Mouse (Mus musculus) MEL (cell line): ENCODE data around the gene Fam102b. TPM values are rescaled to one million over a fixed set of nuclear protein-coding genes. Genes with fewer than 3 reads are reported as not detected.

Experiments
- DNase-seq: peaks from one replicate; pipeline ENCODE4 v3.0.0; 2011; ENCODE audit warnings: low read depth, low spot score
- H3K27ac ChIP-seq: 2 replicates; pipeline ENCODE4 v1.5.1; 2012; ENCODE audit warnings: low read depth, mild to moderate bottlenecking, control low read depth, low read length, moderate library complexity; ENCODE audit not compliant: control insufficient read depth
- H3K27me3 ChIP-seq, 2 experiments: fragments of 150-350 bp in 1 of 2; sonication (generic) in 1 of 2; 2 replicates each; pipeline ENCODE4 v1.6.1; 2012; ENCODE audit warnings: low read length in 2 of 2, mild to moderate bottlenecking in 2 of 2, improper control_type of control experiment in 1 of 2, moderate library complexity in 1 of 2; ENCODE audit not compliant: insufficient read depth in 2 of 2, control insufficient read depth in 1 of 2
- H3K36me3 ChIP-seq, 2 experiments: 2 replicates each; pipeline ENCODE4 v1.6.1; 2012 to 2014; ENCODE audit warnings: low read length in 2 of 2, improper control_type of control experiment in 1 of 2, inconsistent platforms in 1 of 2, mild to moderate bottlenecking in 1 of 2; ENCODE audit not compliant: insufficient read depth in 2 of 2, control insufficient read depth in 1 of 2
- H3K4me1 ChIP-seq, 2 experiments: fragments of 150-350 bp in 1 of 2; sonication (generic) in 1 of 2; 2 replicates each; pipeline ENCODE4 v1.6.1; 2012; ENCODE audit warnings: low read length in 2 of 2, improper control_type of control experiment in 1 of 2, mild to moderate bottlenecking in 1 of 2; ENCODE audit not compliant: insufficient read depth in 2 of 2, control insufficient read depth in 1 of 2
- H3K4me3 ChIP-seq, 2 experiments: fragments of 150-350 bp in 1 of 2; sonication (generic) in 1 of 2; 2 replicates each; pipeline ENCODE4 v1.5.1; 2012; ENCODE audit warnings: low read depth in 2 of 2, low read length in 2 of 2, mild to moderate bottlenecking in 2 of 2, moderate library complexity in 2 of 2, control low read depth in 1 of 2, improper control_type of control experiment in 1 of 2; ENCODE audit not compliant: control insufficient read depth in 1 of 2, insufficient read depth in 1 of 2
- H3K79me2 ChIP-seq: 2 replicates; pipeline ENCODE4 v1.6.1; 2012; ENCODE audit warnings: mild to moderate bottlenecking, low read length, moderate library complexity; ENCODE audit not compliant: control insufficient read depth, poor library complexity, insufficient read depth
- H3K9ac ChIP-seq: 2 replicates; pipeline ENCODE4 v1.6.1; 2012; ENCODE audit warnings: low read depth, mild to moderate bottlenecking, control low read depth, low read length, moderate library complexity; ENCODE audit not compliant: control insufficient read depth, poor library complexity, severe bottlenecking
- H3K9me3 ChIP-seq: fragments of 150-350 bp; sonication (generic); replicated peaks from 2 replicates; pipeline ENCODE4 v1.6.1; 2012; ENCODE audit warnings: mild to moderate bottlenecking, low read length, improper control_type of control experiment, moderate library complexity; ENCODE audit not compliant: insufficient read depth
- BHLHE40 ChIP-seq: IDR thresholded peaks from 2 replicates; pipeline ENCODE4 v1.6.1; 2012; ENCODE audit warnings: low read depth, mild to moderate bottlenecking, inconsistent platforms, low read length, improper control_type of control experiment, borderline replicate concordance
- CHD1 ChIP-seq: IDR thresholded peaks from 2 replicates; pipeline ENCODE4 v1.6.1; 2012; ENCODE audit warnings: low read depth, mild to moderate bottlenecking, inconsistent platforms, low read length, improper control_type of control experiment
- CHD2 ChIP-seq: IDR thresholded peaks from 2 replicates; pipeline ENCODE4 v1.6.1; 2011; ENCODE audit warnings: low read length, improper control_type of control experiment
- CTCF ChIP-seq, 3 experiments: IDR thresholded peaks in 2 of 3; conservative IDR thresholded peaks in 1 of 3; 2 replicates each; pipeline ENCODE4 v1.5.1; 2011 to 2012; ENCODE audit warnings: low read length in 3 of 3, low read depth in 2 of 3, mild to moderate bottlenecking in 2 of 3, improper control_type of control experiment in 1 of 3, inconsistent platforms in 1 of 3, mixed read lengths in 1 of 3, moderate library complexity in 1 of 3; ENCODE audit not compliant: control insufficient read depth in 1 of 3, insufficient read depth in 1 of 3, poor library complexity in 1 of 3, severe bottlenecking in 1 of 3
- E2F4 ChIP-seq: IDR thresholded peaks from 2 replicates; pipeline ENCODE4 v1.6.1; 2011; ENCODE audit warnings: low read depth, low read length, improper control_type of control experiment, borderline replicate concordance
- EP300 ChIP-seq, 2 experiments: IDR thresholded peaks; 2 replicates each; pipeline ENCODE4 v1.6.1; 2011; ENCODE audit warnings: improper control_type of control experiment in 2 of 2, low read length in 2 of 2, low read depth in 1 of 2, mild to moderate bottlenecking in 1 of 2
- ETS1 ChIP-seq: IDR thresholded peaks from 2 replicates; pipeline ENCODE4 v1.6.1; 2012; ENCODE audit warnings: low read depth, mild to moderate bottlenecking, inconsistent platforms, low read length, improper control_type of control experiment, moderate library complexity
- GABPA ChIP-seq: IDR thresholded peaks from 2 replicates; pipeline ENCODE4 v1.6.1; 2012; ENCODE audit warnings: low read depth, mild to moderate bottlenecking, inconsistent platforms, low read length, improper control_type of control experiment, moderate library complexity
- GATA1 ChIP-seq: IDR thresholded peaks from 2 replicates; pipeline ENCODE4 v1.6.1; 2011; ENCODE audit warnings: low read depth, low read length, improper control_type of control experiment
- HCFC1 ChIP-seq: IDR thresholded peaks from 2 replicates; pipeline ENCODE4 v1.6.1; 2012; ENCODE audit warnings: low read depth, mild to moderate bottlenecking, inconsistent platforms, low read length, improper control_type of control experiment, moderate library complexity
- JUND ChIP-seq: IDR thresholded peaks from 2 replicates; pipeline ENCODE4 v1.6.1; 2011; ENCODE audit warnings: low read depth, mild to moderate bottlenecking, improper control_type of control experiment, low read length
- KAT2A ChIP-seq: conservative IDR thresholded peaks from 2 replicates; pipeline ENCODE4 v1.6.1; 2012; ENCODE audit warnings: low read depth, low read length, improper control_type of control experiment, inconsistent platforms
- MAFK ChIP-seq: IDR thresholded peaks from 2 replicates; pipeline ENCODE4 v1.6.1; 2011; ENCODE audit warnings: low read depth, mild to moderate bottlenecking, low read length, improper control_type of control experiment, borderline replicate concordance
- MAX ChIP-seq: IDR thresholded peaks from 2 replicates; pipeline ENCODE4 v1.6.1; 2011; ENCODE audit warnings: low read length, improper control_type of control experiment
- MAZ ChIP-seq: IDR thresholded peaks from 2 replicates; pipeline ENCODE4 v1.6.1; 2012; ENCODE audit warnings: low read depth, mild to moderate bottlenecking, inconsistent platforms, low read length, improper control_type of control experiment
- MEF2A ChIP-seq: IDR thresholded peaks from 2 replicates; pipeline ENCODE4 v1.6.1; 2014; ENCODE audit warnings: low read depth, mild to moderate bottlenecking, inconsistent platforms, low read length, improper control_type of control experiment; ENCODE audit not compliant: poor library complexity, insufficient replicate concordance, severe bottlenecking; ENCODE audit errors: extremely low read depth
- MXI1 ChIP-seq: IDR thresholded peaks from 2 replicates; pipeline ENCODE4 v1.6.1; 2011; ENCODE audit warnings: mild to moderate bottlenecking, low read depth, low read length, improper control_type of control experiment
- MYB ChIP-seq: IDR thresholded peaks from 2 replicates; pipeline ENCODE4 v1.6.1; 2011; ENCODE audit warnings: mild to moderate bottlenecking, low read depth, low read length, improper control_type of control experiment
- MYC ChIP-seq: IDR thresholded peaks from 2 replicates; pipeline ENCODE4 v1.6.1; 2011; ENCODE audit warnings: low read depth, mild to moderate bottlenecking, low read length, improper control_type of control experiment, moderate library complexity
- NELFE ChIP-seq: IDR thresholded peaks from 2 replicates; pipeline ENCODE4 v1.6.1; 2011; ENCODE audit warnings: low read depth, low read length, improper control_type of control experiment
- NRF1 ChIP-seq: IDR thresholded peaks from 2 replicates; pipeline ENCODE4 v1.6.1; 2014; ENCODE audit warnings: low read depth, mild to moderate bottlenecking, inconsistent platforms, low read length, improper control_type of control experiment, moderate library complexity; ENCODE audit not compliant: poor library complexity, insufficient read depth, severe bottlenecking
- POLR2A ChIP-seq, 2 experiments: IDR thresholded peaks; 2 replicates each; pipeline ENCODE4 v1.6.1; 2011 to 2012; ENCODE audit warnings: low read length in 2 of 2, mild to moderate bottlenecking in 2 of 2, control low read depth in 1 of 2, improper control_type of control experiment in 1 of 2, low read depth in 1 of 2, moderate library complexity in 1 of 2; ENCODE audit not compliant: control insufficient read depth in 1 of 2, insufficient read depth in 1 of 2, poor library complexity in 1 of 2
- POLR2AphosphoS2 ChIP-seq: IDR thresholded peaks from 2 replicates; pipeline ENCODE4 v1.6.1; 2011; ENCODE audit warnings: low read length, improper control_type of control experiment
- POLR2AphosphoS5 ChIP-seq: IDR thresholded peaks from 2 replicates; pipeline ENCODE4 v1.6.1; 2012; ENCODE audit warnings: low read depth, borderline replicate concordance, mild to moderate bottlenecking, inconsistent platforms, low read length, moderate library complexity, mixed read lengths
- RAD21 ChIP-seq: IDR thresholded peaks from 2 replicates; pipeline ENCODE4 v1.6.1; 2011; ENCODE audit warnings: mild to moderate bottlenecking, low read depth, low read length, improper control_type of control experiment
- RCOR1 ChIP-seq: IDR thresholded peaks from 2 replicates; pipeline ENCODE4 v1.6.1; 2012; ENCODE audit warnings: low read depth, mild to moderate bottlenecking, inconsistent platforms, low read length, improper control_type of control experiment
- SIN3A ChIP-seq: IDR thresholded peaks from 2 replicates; pipeline ENCODE4 v1.6.1; 2012; ENCODE audit warnings: low read length, improper control_type of control experiment, inconsistent platforms
- SMC3 ChIP-seq: IDR thresholded peaks from 2 replicates; pipeline ENCODE4 v1.6.1; 2011; ENCODE audit warnings: low read depth, low read length, improper control_type of control experiment
- TAL1 ChIP-seq: IDR thresholded peaks from 2 replicates; pipeline ENCODE4 v1.6.1; 2012; ENCODE audit warnings: mild to moderate bottlenecking, inconsistent platforms, low read length, moderate library complexity, mixed read lengths
- TBP ChIP-seq: IDR thresholded peaks from 2 replicates; pipeline ENCODE4 v1.8.0; 2011; ENCODE audit warnings: low read depth, low read length, improper control_type of control experiment
- TCF12 ChIP-seq: IDR thresholded peaks from 2 replicates; pipeline ENCODE4 v1.6.1; 2014; ENCODE audit warnings: low read depth, mild to moderate bottlenecking, inconsistent platforms, low read length, improper control_type of control experiment, moderate library complexity
- UBTF ChIP-seq: IDR thresholded peaks from 2 replicates; pipeline ENCODE4 v1.6.1; 2012; ENCODE audit warnings: low read depth, mild to moderate bottlenecking, inconsistent platforms, low read length, improper control_type of control experiment, moderate library complexity, borderline replicate concordance; ENCODE audit not compliant: insufficient read depth
- USF1 ChIP-seq: IDR thresholded peaks from 2 replicates; pipeline ENCODE4 v1.6.1; 2014; ENCODE audit warnings: low read depth, mild to moderate bottlenecking, inconsistent platforms, low read length, improper control_type of control experiment, moderate library complexity
- USF2 ChIP-seq, 2 experiments: IDR thresholded peaks; 2 replicates each; pipeline ENCODE4 v1.6.1; 2011 to 2012; ENCODE audit warnings: improper control_type of control experiment in 2 of 2, low read length in 2 of 2, borderline replicate concordance in 1 of 2, inconsistent platforms in 1 of 2, low read depth in 1 of 2, mild to moderate bottlenecking in 1 of 2; ENCODE audit not compliant: insufficient read depth in 1 of 2
- ZC3H11A ChIP-seq: IDR thresholded peaks from 2 replicates; pipeline ENCODE4 v1.6.1; 2012; ENCODE audit warnings: low read depth, mild to moderate bottlenecking, inconsistent platforms, low read length, improper control_type of control experiment
- ZKSCAN1 ChIP-seq: IDR thresholded peaks from 2 replicates; pipeline ENCODE4 v1.6.1; 2012; ENCODE audit warnings: low read depth, mild to moderate bottlenecking, inconsistent platforms, low read length, improper control_type of control experiment, moderate library complexity
- ZMIZ1 ChIP-seq: IDR thresholded peaks from 2 replicates; pipeline ENCODE4 v1.6.1; 2012; ENCODE audit warnings: low read depth, mild to moderate bottlenecking, inconsistent platforms, low read length, improper control_type of control experiment, moderate library complexity
- ZNF384 ChIP-seq: IDR thresholded peaks from 2 replicates; pipeline ENCODE4 v1.6.1; 2012; ENCODE audit warnings: low read depth, mild to moderate bottlenecking, inconsistent platforms, low read length, improper control_type of control experiment
- polyA plus RNA-seq, 2 experiments: library from polyadenylated mRNA; stranded (reverse) in 1 of 2; unstranded in 1 of 2; fragments of >175 nt in 1 of 2; fragments of >200 nt in 1 of 2; gene quantifications; 2 replicates each; pipeline versions ENCODE4 v1.2.1 to v1.2.4; 2012; ENCODE audit warnings: low replicate concordance in 2 of 2, low read depth in 1 of 2; ENCODE audit not compliant: insufficient read length in 2 of 2, insufficient read depth in 1 of 2, missing spikeins in 1 of 2
- total RNA-seq: library from RNA; depleted of rRNA; stranded (reverse); fragments of 300-350 nt; gene quantifications from 2 replicates; pipeline ENCODE4 v1.2.3, GENCODE M21; 2012

The Fam102b gene
- total and polyA plus RNA-seq, 3 experiments = 10.4 to 26.9 (median 14.1) TPM

DNA sequence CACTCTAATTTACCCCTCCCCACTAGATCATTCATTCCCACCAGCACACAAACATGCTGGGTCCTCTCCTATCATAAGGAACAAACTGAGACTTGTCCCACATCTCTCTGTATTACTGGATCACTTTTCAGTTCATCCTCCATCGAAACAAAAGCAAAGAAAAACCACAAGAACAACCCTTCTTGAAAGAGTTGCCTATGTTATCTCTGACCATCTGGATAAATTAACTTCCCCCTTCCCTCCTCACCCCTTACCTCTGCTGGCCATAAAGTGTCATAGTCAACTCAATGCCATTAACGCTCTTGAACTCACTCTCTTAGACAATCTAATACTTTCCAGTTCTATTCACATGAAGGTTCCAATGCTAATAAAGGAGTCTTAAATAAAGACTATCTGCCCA, 32.9 kb downstream of the Fam102b start:
- peak; percentile 78 for DNase-seq
- Histone ChIP-seq H3K4me3 (peak overlapping the region in 1 of 2 experiments; percentile 14; a peak in 1 of 4 replicates), H3K9me3 (no peaks in the 10 kb centered on the region), H3K27ac (peak overlapping the region; percentile 81), H3K9ac (0 out of 2 replicates have a peak overlapping the region, but pooled peaks have one; percentile 1), H3K79me2 (no peaks in the 10 kb centered on the region), H3K4me1 (peaks cover 22 to 25% of the 10 kb centered on the region in 2 experiments), H3K36me3 (peaks cover 0 to 40% of the 10 kb centered on the region in 2 experiments; a peak in 2 of 4 replicates), H3K27me3 (no peaks in the 10 kb centered on the region)
- TF ChIP-seq POLR2AphosphoS2 = no peak
- TF ChIP-seq MYC = no peak
- TF ChIP-seq TBP = no peak
- TF ChIP-seq CHD1 = no peak
- TF ChIP-seq CHD2 = no peak
- peak; percentile 80 for TF ChIP-seq TCF12
- no peak for TF ChIP-seq USF2 (IDR thresholded peaks at IDR 0.05; ENCODE audit: borderline replicate concordance in 1 of 2, insufficient read depth in 1 of 2, low read depth in 1 of 2, low read length in 2 of 2)
- peak; percentile 67; the same call in 1 of the 2 replicates for TF ChIP-seq ETS1
- no peak; the same call in 1 of the 2 replicates for TF ChIP-seq MAFK
- peak; percentile 65 for TF ChIP-seq TAL1
- no peak for TF ChIP-seq BHLHE40
- TF ChIP-seq ZMIZ1 = no peak
- TF ChIP-seq POLR2A (IDR thresholded peaks at IDR 0.05; ENCODE audit: control insufficient read depth in 1 of 2, insufficient read depth in 1 of 2, low read depth in 1 of 2, low read length in 2 of 2, poor library complexity in 1 of 2) = no peak
- TF ChIP-seq E2F4 = no peak
- no peak for TF ChIP-seq NELFE
- TF ChIP-seq RAD21 = no peak
- TF ChIP-seq HCFC1 = no peak
- no peak for TF ChIP-seq UBTF
- TF ChIP-seq MXI1 = no peak
- no peak for TF ChIP-seq MEF2A
- no peak for TF ChIP-seq ZKSCAN1
- no peak for TF ChIP-seq SMC3
- no peak for TF ChIP-seq GABPA
- TF ChIP-seq GATA1 = peak; percentile 89
- TF ChIP-seq POLR2AphosphoS5 = no peak
- TF ChIP-seq EP300 (IDR thresholded peaks at IDR 0.05; ENCODE audit: low read depth in 1 of 2, low read length in 2 of 2) = peak; percentile 81 to 91
- no peak for TF ChIP-seq KAT2A
- TF ChIP-seq RCOR1 = peak; percentile 77
- peak; percentile 59; the same call in 1 of the 2 replicates for TF ChIP-seq MAZ
- no peak for TF ChIP-seq MYB
- no peak for TF ChIP-seq ZC3H11A
- no peak for TF ChIP-seq MAX
- no peak for TF ChIP-seq SIN3A
- no peak for TF ChIP-seq NRF1
- no peak for TF ChIP-seq ZNF384
- TF ChIP-seq CTCF (IDR thresholded peaks at IDR 0.05 in 2 of 3, conservative IDR thresholded peaks at IDR 0.05 in 1 of 3; ENCODE audit: control insufficient read depth in 1 of 3, insufficient read depth in 1 of 3, low read depth in 2 of 3, low read length in 3 of 3, poor library complexity in 1 of 3, severe bottlenecking in 1 of 3) = no peak; a peak in 1 of 6 replicates
- no peak for TF ChIP-seq JUND
- TF ChIP-seq USF1 = no peak
